Mouse (Mus musculus): ENCODE results near the gene Glyctk. TPM values are rescaled to one million over a fixed set of nuclear protein-coding genes. Genes with fewer than 3 reads are reported as not detected.

Gene Glyctk
- polyA plus RNA-seq, 1 experiment from 2014 or later: 1.2 TPM

DNA sequence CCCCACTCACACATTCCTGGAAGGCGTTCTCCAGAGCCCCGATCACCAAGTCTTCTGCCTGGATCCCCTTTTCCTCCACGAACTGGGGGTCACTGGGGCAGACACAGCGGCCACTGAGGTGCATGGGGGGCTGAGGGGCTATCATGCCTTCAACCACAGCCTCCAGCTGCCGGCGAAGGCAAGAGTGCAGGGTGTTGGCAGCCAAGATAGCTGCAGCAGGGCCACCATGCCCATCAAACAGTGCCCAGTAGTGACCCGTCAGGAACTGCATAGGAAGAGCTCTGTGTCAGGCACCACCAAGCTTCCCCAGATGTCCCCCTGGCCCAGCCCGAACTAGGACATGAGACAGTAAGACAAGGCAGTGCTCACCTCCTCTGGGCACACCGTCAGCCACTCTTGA is 39.8 kb upstream of the Glyctk start:
- no peaks in the 10 kb centered on the region for H3K9me3 ChIP-seq (replicated peaks; ENCODE audit: control insufficient read depth, low read length)
- H3K27ac ChIP-seq (ENCODE audit: low read length): no peak overlapping the region
- no peak for ATAC-seq (replicated peaks; ENCODE audit: extremely low read depth, insufficient read depth, low FRiP score)
- H3K36me3 ChIP-seq (ENCODE audit: control insufficient read depth, insufficient read depth): peaks cover 12% of the 10 kb centered on the region; the same call in 1 of the 2 replicates
- no peak overlapping the region for H3K4me2 ChIP-seq (ENCODE audit: low read depth, low read length)
- H3K9ac ChIP-seq (ENCODE audit: low read length): no peak overlapping the region
- peaks cover 11% of the 10 kb centered on the region for H3K4me1 ChIP-seq (ENCODE audit: control insufficient read depth, insufficient read depth, low read length)
- H3K4me3 ChIP-seq (ENCODE audit: low read length): no peak overlapping the region
- no peaks in the 10 kb centered on the region for H3K27me3 ChIP-seq (ENCODE audit: control insufficient read depth, insufficient read depth, low read length)
- WGBS: 86% methylated on average over 9 of the region's 9 CpGs

DNA sequence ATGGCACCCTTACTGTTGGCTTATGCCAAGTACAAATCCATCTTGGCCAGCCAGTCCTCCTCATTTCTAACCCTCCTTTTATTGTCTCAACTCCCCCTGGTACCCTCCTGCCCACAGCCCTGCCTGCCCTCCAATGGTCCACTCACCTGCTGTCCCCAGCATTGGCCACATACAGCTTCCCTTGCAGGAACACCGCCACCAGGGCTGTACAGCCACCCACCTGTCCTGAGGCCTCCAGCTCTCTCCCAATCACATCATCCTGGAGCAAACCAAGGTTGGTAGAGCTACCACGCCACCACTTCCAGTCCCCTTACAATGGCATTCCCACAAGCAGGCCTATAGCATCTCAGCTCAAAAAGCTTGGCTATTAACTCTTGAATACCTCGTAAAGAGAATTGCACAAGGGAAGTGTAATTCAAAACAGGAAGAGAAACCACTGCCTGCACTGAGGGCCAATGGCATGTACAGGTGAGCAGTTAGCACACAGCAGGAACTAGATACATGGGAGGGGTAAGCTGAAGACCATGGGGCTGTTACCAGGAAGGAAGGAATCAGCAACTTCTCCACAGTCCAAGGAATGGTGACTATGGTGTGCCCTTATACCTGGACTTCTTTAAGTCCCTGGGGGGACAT is 39.3 kb upstream of the Glyctk start:
- Histone ChIP-seq H3K9me3 (replicated peaks; ENCODE audit: control insufficient read depth, low read length) (no peaks in the 10 kb centered on the region), H3K4me1 (ENCODE audit: control insufficient read depth, insufficient read depth, low read length) (peaks cover 8% of the 10 kb centered on the region), H3K4me2 (ENCODE audit: low read depth, low read length) (no peak overlapping the region), H3K27me3 (ENCODE audit: control insufficient read depth, insufficient read depth, low read length) (no peaks in the 10 kb centered on the region), H3K4me3 (ENCODE audit: low read length) (no peak overlapping the region), H3K9ac (ENCODE audit: low read length) (no peak overlapping the region), H3K36me3 (ENCODE audit: control insufficient read depth, insufficient read depth) (peaks cover 12% of the 10 kb centered on the region; the same call in 1 of the 2 replicates), H3K27ac (ENCODE audit: low read length) (no peak overlapping the region)
- ATAC-seq (replicated peaks; ENCODE audit: extremely low read depth, insufficient read depth, low FRiP score): no peak
- WGBS: 88% methylated on average over 3 of the region's 3 CpGs

DNA sequence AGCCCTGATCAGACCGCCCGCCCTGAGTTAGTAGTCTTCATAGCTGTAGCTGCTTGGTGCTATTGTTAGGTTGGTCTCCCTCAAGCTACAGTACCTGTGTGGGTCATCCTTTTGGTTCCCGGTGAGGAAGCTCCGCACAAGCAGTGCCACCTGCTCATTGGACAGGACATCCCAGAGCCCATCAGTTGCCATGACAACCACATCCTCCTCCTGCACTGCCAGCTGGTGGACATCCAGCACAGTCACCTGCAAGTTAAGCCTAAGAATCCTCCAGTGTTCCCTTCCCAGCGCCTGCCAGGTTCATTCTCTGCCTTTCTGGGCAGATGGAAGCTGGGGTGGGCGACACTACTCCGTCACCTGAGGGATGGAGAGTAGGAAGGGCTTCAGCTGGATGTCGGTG is 37.8 kb upstream of the Glyctk start:
- H3K4me3 ChIP-seq (ENCODE audit: low read length): no peak overlapping the region
- no peak overlapping the region for H3K4me2 ChIP-seq (ENCODE audit: low read depth, low read length)
- 89% methylated on average over 8 of the region's 8 CpGs for WGBS
- H3K27ac ChIP-seq (ENCODE audit: low read length): no peak overlapping the region
- H3K36me3 ChIP-seq (ENCODE audit: control insufficient read depth, insufficient read depth): peaks cover 24% of the 10 kb centered on the region
- no peak for ATAC-seq (replicated peaks; ENCODE audit: extremely low read depth, insufficient read depth, low FRiP score)
- no peak overlapping the region for H3K9ac ChIP-seq (ENCODE audit: low read length)
- no peaks in the 10 kb centered on the region for H3K9me3 ChIP-seq (replicated peaks; ENCODE audit: control insufficient read depth, low read length)
- H3K27me3 ChIP-seq (ENCODE audit: control insufficient read depth, insufficient read depth, low read length): no peaks in the 10 kb centered on the region
- peaks cover 7% of the 10 kb centered on the region for H3K4me1 ChIP-seq (ENCODE audit: control insufficient read depth, insufficient read depth, low read length)

DNA sequence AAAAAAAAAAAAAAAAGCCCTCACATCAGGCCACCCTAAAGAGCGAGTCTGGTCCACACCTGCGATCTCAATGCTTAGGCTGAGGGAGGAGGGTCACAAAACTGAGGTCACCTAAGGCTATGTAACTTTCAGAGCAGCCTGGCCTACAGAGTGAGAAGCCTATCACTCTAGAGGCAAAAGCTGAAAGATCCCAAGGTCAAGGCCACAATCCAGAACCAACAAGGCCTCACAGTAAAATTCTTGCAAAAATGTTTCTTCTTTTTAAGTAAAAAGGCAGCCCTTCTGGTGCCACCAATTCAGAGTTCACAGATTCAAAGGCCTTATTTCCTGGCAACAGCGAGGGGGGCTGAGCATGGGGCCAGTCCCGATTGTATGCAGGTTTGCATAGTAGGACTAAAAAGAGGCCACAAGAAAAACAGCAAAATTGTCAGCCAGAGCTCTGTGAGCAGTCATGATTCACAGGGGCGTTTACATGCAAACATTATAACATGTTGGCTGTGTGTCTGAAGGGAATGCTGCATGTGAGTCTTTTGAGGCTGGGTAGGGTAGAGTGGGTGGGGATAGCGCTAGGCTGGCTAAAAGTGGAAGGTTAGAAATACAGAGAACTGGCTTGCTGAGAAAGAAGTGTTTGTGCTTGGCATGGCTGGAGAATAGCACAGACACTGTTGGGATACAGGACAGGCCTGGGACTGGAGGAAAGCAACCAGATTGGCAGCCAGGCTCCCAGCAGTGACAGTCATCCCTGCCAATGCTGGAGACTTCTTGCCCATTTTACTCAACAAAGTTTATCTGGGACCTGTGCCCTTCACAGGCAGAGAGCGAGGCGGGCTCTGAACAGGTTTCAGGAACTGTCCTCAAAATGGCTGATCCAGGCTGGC is 36.2 kb upstream of the Glyctk start:
- H3K4me2 ChIP-seq (ENCODE audit: low read depth, low read length): no peak overlapping the region

DNA sequence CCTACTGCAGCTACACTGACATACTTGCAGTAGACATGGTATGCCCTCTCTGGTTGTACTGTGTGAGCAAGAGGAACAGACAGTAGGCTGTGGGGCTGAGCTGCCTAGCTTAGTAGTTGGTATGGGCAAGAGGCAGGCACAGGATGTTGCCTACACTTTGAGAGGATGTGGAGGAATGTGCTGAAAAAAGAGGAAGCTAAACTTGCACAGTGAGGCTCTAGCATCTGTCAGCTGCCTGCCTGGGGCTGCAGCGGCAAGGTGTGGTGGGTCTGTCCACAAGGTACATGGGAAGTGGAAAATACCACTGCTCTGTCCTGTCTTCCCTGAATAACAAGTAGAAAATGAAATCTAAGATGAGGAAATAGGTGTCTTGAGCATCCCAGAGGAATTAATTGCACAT is 35.1 kb upstream of the Glyctk start:
- H3K4me1 ChIP-seq (ENCODE audit: control insufficient read depth, insufficient read depth, low read length): no peaks in the 10 kb centered on the region
- no peak overlapping the region for H3K27ac ChIP-seq (ENCODE audit: low read length)
- H3K4me2 ChIP-seq (ENCODE audit: low read depth, low read length): no peak overlapping the region
- H3K9ac ChIP-seq (ENCODE audit: low read length): no peak overlapping the region
- H3K4me3 ChIP-seq (ENCODE audit: low read length): no peak overlapping the region
- no peaks in the 10 kb centered on the region for H3K9me3 ChIP-seq (replicated peaks; ENCODE audit: control insufficient read depth, low read length)
- WGBS: 82% methylated on average over 1 of the region's 1 CpGs
- no peaks in the 10 kb centered on the region for H3K27me3 ChIP-seq (ENCODE audit: control insufficient read depth, insufficient read depth, low read length)
- H3K36me3 ChIP-seq (ENCODE audit: control insufficient read depth, insufficient read depth): peaks cover 48% of the 10 kb centered on the region
- no peak for ATAC-seq (replicated peaks; ENCODE audit: extremely low read depth, insufficient read depth, low FRiP score)

More for the DNA sequence above, 36.2 kb upstream of the Glyctk start:
- no peak overlapping the region for H3K4me3 ChIP-seq (ENCODE audit: low read length)
- no peak overlapping the region for H3K9ac ChIP-seq (ENCODE audit: low read length)
- H3K4me1 ChIP-seq (ENCODE audit: control insufficient read depth, insufficient read depth, low read length): peaks cover under 1% of the 10 kb centered on the region; the same call in 1 of the 2 replicates
- no peaks in the 10 kb centered on the region for H3K9me3 ChIP-seq (replicated peaks; ENCODE audit: control insufficient read depth, low read length)
- no peak for ATAC-seq (replicated peaks; ENCODE audit: extremely low read depth, insufficient read depth, low FRiP score)
- WGBS: 91% methylated on average over 8 of the region's 8 CpGs
- no peaks in the 10 kb centered on the region for H3K27me3 ChIP-seq (ENCODE audit: control insufficient read depth, insufficient read depth, low read length)
- H3K27ac ChIP-seq (ENCODE audit: low read length): no peak overlapping the region
- H3K36me3 ChIP-seq (ENCODE audit: control insufficient read depth, insufficient read depth): peaks cover 38% of the 10 kb centered on the region

DNA sequence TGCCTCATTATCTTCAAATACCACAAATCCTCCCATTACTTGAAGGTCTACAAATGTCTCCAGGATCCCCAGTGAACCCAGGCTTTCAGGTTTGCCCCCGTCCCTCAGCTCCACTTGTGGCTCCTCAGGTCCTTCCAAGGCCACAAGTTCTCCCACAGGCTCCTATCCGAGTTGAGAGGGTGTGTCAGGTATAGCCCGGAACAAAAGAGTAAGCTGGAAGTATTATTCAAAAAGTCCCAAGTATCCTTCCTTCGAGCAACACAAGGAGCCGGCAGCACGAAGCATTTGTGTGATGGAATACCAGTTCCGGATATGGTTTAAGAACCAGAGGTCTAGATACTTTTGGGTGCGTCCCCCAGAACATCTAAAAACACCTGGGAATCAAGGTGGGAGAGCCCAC is 34.1 kb upstream of the Glyctk start:
- no peak overlapping the region for H3K27ac ChIP-seq (ENCODE audit: low read length)
- H3K36me3 ChIP-seq (ENCODE audit: control insufficient read depth, insufficient read depth): peaks cover 57% of the 10 kb centered on the region
- no peaks in the 10 kb centered on the region for H3K4me1 ChIP-seq (ENCODE audit: control insufficient read depth, insufficient read depth, low read length)
- H3K27me3 ChIP-seq (ENCODE audit: control insufficient read depth, insufficient read depth, low read length): no peaks in the 10 kb centered on the region
- no peak for ATAC-seq (replicated peaks; ENCODE audit: extremely low read depth, insufficient read depth, low FRiP score)
- no peak overlapping the region for H3K4me3 ChIP-seq (ENCODE audit: low read length)
- H3K4me2 ChIP-seq (ENCODE audit: low read depth, low read length): no peak overlapping the region
- H3K9me3 ChIP-seq (replicated peaks; ENCODE audit: control insufficient read depth, low read length): no peaks in the 10 kb centered on the region
- WGBS: 89% methylated on average over 8 of the region's 8 CpGs
- no peak overlapping the region for H3K9ac ChIP-seq (ENCODE audit: low read length)

DNA sequence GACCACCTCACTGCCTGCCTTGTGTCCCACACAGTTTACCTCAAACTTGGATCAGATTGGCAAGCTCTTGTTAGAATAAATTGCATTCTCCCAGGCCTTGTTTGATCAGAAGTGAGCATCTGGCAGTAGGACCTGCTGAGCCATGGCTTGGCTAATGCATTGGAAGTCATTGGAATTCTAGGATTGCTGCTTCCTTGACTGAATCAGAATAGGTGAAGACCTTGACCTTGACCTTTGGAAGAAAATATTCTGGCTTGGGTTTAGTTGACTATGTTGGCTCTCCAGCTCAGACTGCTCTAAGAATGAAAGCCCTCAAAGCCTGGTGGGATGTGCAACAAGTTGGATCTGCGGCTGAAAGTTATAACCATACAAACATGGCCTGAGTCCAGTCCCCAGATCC is 33.4 kb upstream of the Glyctk start:
- Histone ChIP-seq H3K27me3 (ENCODE audit: control insufficient read depth, insufficient read depth, low read length) (no peaks in the 10 kb centered on the region), H3K9ac (ENCODE audit: low read length) (no peak overlapping the region), H3K4me3 (ENCODE audit: low read length) (no peak overlapping the region), H3K4me2 (ENCODE audit: low read depth, low read length) (no peak overlapping the region), H3K9me3 (replicated peaks; ENCODE audit: control insufficient read depth, low read length) (no peaks in the 10 kb centered on the region), H3K27ac (ENCODE audit: low read length) (no peak overlapping the region), H3K36me3 (ENCODE audit: control insufficient read depth, insufficient read depth) (peaks cover 62% of the 10 kb centered on the region), H3K4me1 (ENCODE audit: control insufficient read depth, insufficient read depth, low read length) (no peaks in the 10 kb centered on the region)
- no peak for ATAC-seq (replicated peaks; ENCODE audit: extremely low read depth, insufficient read depth, low FRiP score)
- 90% methylated on average over 1 of the region's 1 CpGs for WGBS

DNA sequence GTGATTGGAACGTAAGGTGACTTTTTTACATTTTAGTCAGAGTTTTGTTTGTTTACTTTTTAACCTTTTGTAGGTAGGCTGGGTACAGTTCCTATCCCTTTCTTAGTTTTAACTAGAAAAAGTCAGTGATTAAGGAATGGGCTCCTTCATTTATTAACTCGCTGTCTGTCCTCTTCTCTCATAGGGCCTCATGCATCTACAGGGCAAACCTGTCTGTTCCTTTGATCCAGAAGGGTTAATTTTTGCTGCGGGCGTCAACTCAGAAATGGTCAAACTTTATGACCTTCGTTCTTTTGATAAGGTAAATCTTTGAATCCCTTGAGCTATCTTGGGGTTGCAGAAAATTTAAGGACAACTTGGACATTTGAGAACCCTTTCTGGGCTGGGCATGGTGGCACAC is 26.1 kb upstream of the Glyctk start:
- Histone ChIP-seq H3K36me3 (ENCODE audit: control insufficient read depth, insufficient read depth) (peaks cover 87% of the 10 kb centered on the region), H3K27me3 (ENCODE audit: control insufficient read depth, insufficient read depth, low read length) (no peaks in the 10 kb centered on the region), H3K4me2 (ENCODE audit: low read depth, low read length) (no peak overlapping the region), H3K9me3 (replicated peaks; ENCODE audit: control insufficient read depth, low read length) (no peaks in the 10 kb centered on the region), H3K27ac (ENCODE audit: low read length) (no peak overlapping the region), H3K9ac (ENCODE audit: low read length) (no peak overlapping the region), H3K4me3 (ENCODE audit: low read length) (no peak overlapping the region), H3K4me1 (ENCODE audit: control insufficient read depth, insufficient read depth, low read length) (no peaks in the 10 kb centered on the region; the same call in 1 of the 2 replicates)
- WGBS: 87% methylated on average over 5 of the region's 5 CpGs
- no peak for ATAC-seq (replicated peaks; ENCODE audit: extremely low read depth, insufficient read depth, low FRiP score)

DNA sequence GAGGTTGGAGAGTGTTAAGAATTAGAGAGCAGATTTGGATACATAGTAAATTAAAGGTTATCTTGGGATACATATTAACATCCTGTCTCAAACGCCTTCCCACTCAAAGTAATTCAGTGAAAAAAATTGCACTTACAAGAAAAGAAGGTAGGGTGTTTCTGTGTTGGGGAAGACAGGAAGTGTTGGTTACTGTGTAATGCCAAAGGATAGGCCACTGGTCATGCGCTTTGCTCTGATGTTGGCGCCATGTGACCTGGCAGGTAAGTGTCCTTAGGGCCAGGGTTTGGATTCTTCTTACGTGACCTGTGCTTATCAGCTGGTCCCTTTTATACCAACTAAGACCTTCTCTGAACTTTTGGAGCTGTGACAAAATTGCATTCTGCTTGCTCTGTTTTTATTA is 24.2 kb upstream of the Glyctk start:
- Histone ChIP-seq H3K36me3 (ENCODE audit: control insufficient read depth, insufficient read depth) (peaks cover 84% of the 10 kb centered on the region), H3K9ac (ENCODE audit: low read length) (no peak overlapping the region), H3K9me3 (replicated peaks; ENCODE audit: control insufficient read depth, low read length) (no peaks in the 10 kb centered on the region), H3K27me3 (ENCODE audit: control insufficient read depth, insufficient read depth, low read length) (no peaks in the 10 kb centered on the region), H3K4me1 (ENCODE audit: control insufficient read depth, insufficient read depth, low read length) (peaks cover 4% of the 10 kb centered on the region; the same call in 1 of the 2 replicates), H3K27ac (ENCODE audit: low read length) (no peak overlapping the region), H3K4me3 (ENCODE audit: low read length) (no peak overlapping the region), H3K4me2 (ENCODE audit: low read depth, low read length) (no peak overlapping the region)
- 86% methylated on average over 4 of the region's 4 CpGs for WGBS
- ATAC-seq (replicated peaks; ENCODE audit: extremely low read depth, insufficient read depth, low FRiP score): no peak

Data from heart, embryonic 16.5 days (tissue).